Mouse (Mus musculus) small intestine, adult 2 months (tissue): ENCODE data around the gene Rps15.

Source experiments
- CTCF ChIP-seq: fragments of 200-500 bp; IDR thresholded peaks from 2 replicates; pipeline ENCODE4 v1.5.1; 2012; ENCODE audit warnings: low read depth, mild to moderate bottlenecking, control low read depth, inconsistent platforms, low read length, moderate library complexity, mixed read lengths; ENCODE audit not compliant: insufficient replicate concordance, insufficient read length; ENCODE audit errors: extremely low read depth
- POLR2A ChIP-seq: fragments of 200-500 bp; IDR thresholded peaks from 2 replicates; pipeline ENCODE4 v1.6.1; 2012; ENCODE audit warnings: low read depth, mild to moderate bottlenecking, control low read depth, inconsistent platforms, low read length, moderate library complexity

- TF ChIP-seq CTCF (no peak), POLR2A (no peak)
Measured at GRCm38 (mm10) chr10:80343425-80343895, 51.2 kb downstream of the Rps15 start.
